Mouse (Mus musculus): ENCODE data around the gene Prkn.
A peak's percentile ranks its signal among the peaks of the same experiment; 100 is the strongest.

Gene Prkn

DNA sequence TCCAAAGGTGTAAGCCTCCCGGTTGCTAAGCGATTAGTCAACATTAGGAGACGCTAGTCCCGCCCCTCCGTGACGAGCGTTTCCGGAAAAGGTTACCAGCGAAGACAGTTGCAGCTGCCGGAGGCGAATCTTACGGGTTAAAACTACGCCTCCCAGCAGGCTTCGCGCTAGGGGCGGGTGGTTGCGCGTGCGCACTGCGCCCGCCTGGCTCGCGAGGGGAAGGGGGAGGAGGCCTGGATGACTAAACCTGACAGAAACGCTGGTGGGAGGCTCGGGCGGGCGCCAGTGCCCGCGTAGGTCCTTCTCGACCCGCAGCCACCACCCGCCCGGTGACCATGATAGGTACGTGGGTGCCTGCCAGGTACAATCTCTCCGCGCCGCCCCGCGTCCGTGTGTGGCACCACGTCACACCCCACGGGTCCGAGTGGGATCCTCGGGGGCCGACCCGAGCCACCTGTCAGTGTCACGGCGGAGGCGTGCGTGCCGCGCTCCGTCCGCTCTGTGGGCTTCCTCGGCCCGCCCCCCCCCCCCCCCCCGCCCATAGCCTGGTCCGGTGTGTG, at the start of gene Prkn, which contains the start of gene Pacrg:
Gene Prkn (plus strand): TSS at position 237 of the 560 bp plus-strand sequence.
Gene Pacrg (minus strand): TSS at position 164 of the 560 bp plus-strand sequence.
- DNase-seq (ENCODE audit: low spot score in 2 of 2): peak; percentile 96

DNA sequence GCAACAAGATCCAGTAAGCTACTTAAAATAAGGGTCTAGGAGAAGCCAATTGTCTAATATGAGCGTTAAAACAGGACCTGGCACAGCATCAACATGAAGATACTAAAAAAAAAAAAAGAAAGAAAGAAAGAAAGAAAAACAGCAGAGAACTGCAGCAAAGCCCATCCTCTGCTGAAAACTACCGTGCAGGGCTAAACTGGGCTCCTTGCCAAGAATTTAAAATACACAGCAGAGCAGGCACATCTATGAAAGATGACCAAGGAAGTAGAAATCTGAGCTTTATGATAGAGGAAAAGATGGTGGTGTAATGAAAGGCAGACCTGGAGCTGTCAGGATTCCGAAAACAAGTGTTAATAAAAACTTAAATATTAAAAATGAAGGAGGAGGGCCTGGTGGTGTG, 48.5 kb upstream of the Prkn start:
- no peak for DNase-seq (ENCODE audit: low spot score in 2 of 2)

DNA sequence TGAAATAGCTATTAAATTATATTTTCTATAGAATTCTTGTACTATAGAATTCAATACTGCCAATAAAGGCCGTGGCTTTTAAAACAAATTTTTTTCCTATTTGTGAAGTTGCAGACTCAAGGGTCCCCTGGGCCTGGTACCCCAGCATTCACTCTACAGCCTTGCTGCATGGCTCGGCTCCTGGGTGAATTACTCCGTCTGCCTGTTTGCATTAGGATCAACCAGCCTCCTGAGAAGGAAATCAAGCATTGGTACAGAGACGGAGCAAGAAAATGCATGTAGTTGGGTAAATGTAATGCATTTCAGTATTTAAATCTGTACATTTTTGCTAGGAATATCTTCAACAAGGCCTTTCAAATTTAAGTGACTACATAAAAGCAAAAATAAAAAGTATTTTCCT, 33.5 kb upstream of the Prkn start:
- no peak for DNase-seq (ENCODE audit: low spot score in 2 of 2)

DNA sequence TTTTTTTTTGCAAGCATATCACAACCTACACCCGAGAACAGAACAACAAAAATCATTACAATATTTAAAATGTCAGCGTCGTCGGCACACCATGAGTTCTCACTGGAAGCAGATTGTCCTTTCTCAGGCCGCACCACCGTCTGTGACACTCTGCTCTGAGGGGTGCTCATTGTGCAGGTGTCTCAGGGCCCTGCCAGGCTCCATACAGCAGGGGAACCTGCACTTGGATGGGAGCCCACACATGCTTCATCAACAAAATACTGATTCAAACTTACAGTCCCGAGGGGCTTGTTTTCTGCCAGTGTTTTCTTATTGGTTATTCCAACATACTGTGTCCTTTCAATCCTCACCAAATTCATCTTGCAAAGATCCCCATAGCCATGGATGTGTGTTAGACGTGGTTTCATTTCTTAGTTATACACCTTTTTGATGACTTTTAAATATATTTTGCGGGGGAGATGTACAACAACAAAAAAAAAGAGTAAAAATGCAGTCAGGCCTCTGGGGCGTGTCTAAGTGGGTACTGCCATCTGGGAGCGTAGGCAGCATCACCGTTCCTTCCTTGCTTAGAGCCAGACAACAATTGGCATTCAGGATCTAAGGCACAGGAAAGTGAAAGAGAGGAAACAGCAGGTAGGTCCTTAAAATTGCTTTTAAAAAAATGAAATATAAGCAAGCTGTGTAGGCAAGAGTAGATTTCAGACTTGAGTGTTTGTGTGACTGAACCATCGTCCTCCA, 32.8 kb upstream of the Prkn start:
- no peak for DNase-seq (ENCODE audit: low spot score in 2 of 2)

- no peak for DNase-seq (ENCODE audit: low spot score in 2 of 2)
Measured at GRCm38 (mm10) chr17:10808571-10808970, 31.6 kb upstream of the Prkn start.

GRCm38 (mm10) chr17:10818971-10819370, 21.2 kb upstream of the Prkn start:
- no peak for DNase-seq (ENCODE audit: low spot score in 2 of 2)

- peak in 1 of 2 experiments; percentile 63 for DNase-seq (ENCODE audit: low spot score in 2 of 2)
Measured at GRCm38 (mm10) chr17:10840731-10841201, 582 bp downstream of the Prkn start.

DNA sequence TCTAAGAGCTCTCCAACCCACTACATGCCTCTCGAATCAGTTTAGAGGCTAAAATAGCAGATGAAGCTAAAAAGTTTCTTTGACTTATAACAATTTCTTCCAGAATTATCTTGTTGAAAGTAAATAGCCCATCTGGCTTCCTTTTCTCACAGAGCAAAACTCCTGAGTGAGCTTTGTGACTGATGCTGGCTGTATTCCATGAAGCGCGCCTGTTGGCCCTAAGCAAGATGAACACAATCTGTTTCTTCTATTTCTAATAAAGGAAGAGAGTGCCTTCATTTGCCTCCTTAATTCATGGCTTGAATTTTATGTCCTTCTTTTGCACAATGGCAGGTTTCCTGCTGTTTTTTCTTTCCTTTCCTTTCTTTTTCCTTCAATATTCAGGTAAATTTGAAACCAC, 14.0 kb downstream of the Prkn start:
- no peak for DNase-seq (ENCODE audit: low spot score in 2 of 2)

- no peak for DNase-seq (ENCODE audit: low spot score in 2 of 2)
Measured at GRCm38 (mm10) chr17:10874208-10875187, 34.3 kb downstream of the Prkn start.

- DNase-seq (ENCODE audit: low spot score in 2 of 2): no peak
Measured at GRCm38 (mm10) chr17:10878986-10879385, 38.8 kb downstream of the Prkn start.

DNA sequence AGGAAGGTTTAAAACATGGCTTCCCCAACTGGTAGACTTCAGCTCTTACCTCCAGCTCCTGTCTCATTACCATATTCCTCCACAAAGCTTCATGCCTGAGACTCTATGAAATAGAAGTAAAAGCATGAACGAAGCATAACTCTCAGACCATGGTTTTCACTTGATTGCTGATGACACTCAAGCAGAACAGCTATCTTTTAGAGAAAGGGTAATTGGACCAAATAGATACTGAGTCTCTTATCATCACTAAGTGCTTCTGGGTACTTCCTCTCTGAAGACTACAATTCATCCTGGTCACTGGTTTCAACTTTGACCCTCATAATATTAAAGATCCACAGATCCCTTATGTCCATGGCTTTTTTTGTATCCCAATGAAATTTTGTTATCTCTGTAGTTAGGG, 42.1 kb downstream of the Prkn start:
- DNase-seq (ENCODE audit: low spot score in 2 of 2): no peak

- DNase-seq (ENCODE audit: low spot score in 2 of 2): no peak
Measured at GRCm38 (mm10) chr17:10887924-10888323, 47.7 kb downstream of the Prkn start.

DNA sequence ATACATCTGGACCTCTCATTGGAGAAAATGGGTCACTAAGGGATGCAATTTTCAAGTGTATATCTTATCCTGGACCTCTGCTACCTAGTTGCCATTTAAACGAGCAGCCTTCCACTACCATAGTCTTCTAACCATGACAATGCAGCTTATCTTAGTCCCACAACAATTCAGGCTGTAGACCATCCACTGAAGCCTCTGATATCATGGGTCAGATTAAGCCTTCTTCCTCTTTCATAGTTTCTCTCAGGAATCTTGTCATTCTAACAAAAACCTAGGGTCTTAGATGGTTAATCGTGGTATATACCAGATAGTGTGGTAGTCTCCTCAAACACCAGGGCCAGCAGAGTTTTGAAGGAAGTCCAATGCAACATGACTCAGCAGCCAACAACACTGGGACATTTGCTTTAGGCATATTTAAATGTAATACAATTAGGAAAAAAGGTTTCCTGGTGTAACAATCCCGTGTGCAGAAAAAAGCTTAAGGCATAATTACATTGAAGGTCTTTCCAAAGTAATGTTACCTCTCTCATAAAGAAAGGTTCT, 61.6 kb downstream of the Prkn start:
- DNase-seq (ENCODE audit: low spot score in 2 of 2): no peak

GRCm38 (mm10) chr17:10936698-10937097, 96.5 kb downstream of the Prkn start:
- no peak for DNase-seq (ENCODE audit: low spot score in 2 of 2)

- no peak for DNase-seq (ENCODE audit: low spot score in 2 of 2)
Measured at GRCm38 (mm10) chr17:10937844-10938243, 97.7 kb downstream of the Prkn start.

GRCm38 (mm10) chr17:10938755-10939154, 98.6 kb downstream of the Prkn start:
- no peak for DNase-seq (ENCODE audit: low spot score in 2 of 2)

DNA sequence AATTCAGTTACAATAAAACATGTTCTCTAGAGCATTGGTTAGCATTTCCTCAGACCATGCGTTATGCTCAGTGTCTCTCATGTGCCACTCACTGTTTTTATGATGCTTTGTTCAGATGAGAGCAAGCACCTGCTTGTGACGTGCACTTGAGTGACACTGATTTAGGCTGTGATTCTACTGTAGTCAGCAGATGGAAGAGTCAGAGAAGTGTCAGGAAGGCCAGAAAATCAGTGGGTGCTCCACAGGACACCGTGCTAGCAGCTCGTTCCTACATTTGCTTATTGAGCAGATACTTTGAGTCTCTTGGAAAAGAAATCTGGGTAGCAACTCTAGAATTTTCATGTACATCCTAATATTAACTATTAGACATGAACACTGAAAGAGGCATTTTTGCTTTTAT, 106.4 kb downstream of the Prkn start:
- no peak for DNase-seq (ENCODE audit: low spot score in 2 of 2)

GRCm38 (mm10) chr17:10947614-10948013, 107.4 kb downstream of the Prkn start:
- DNase-seq (ENCODE audit: low spot score in 2 of 2): no peak

DNA sequence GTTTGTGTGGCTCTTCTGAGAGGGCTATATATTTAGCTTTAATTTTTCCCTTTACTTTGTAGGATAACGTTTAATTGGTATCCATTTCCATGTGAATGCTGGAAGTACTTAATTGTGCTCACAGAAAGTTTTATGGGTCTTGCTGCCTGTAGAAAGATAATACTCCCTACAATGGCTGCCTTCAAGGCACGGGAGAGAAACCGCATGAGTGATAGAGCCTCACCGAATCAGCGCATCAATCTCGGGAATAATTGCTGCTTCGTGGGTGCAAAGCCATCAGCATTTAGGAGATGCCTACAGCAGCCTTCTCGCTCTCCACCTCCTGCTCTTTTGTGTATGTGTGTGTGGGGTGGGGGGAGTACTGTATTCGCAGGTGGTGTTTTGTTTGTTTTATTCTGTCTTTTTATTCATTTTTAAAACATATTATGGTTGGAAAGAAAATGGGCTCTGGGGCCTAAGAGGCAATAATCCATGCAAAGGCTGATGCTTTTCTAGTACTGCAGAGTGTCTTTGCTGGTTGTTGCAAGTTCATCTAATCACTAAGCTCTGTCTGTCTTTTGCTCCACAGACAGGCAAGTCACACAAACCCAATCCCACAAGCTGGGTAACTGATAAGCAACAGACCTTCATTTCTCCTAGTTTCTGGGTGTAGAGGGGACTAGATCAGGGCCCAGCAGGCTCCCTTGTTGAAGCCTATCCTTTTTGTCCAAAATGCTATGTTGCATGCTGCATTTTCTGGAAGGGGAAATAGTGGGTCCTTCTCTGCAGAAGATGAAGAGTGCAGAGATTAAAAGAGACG, 119.1 kb downstream of the Prkn start:
- DNase-seq (ENCODE audit: low spot score in 2 of 2): no peak

DNA sequence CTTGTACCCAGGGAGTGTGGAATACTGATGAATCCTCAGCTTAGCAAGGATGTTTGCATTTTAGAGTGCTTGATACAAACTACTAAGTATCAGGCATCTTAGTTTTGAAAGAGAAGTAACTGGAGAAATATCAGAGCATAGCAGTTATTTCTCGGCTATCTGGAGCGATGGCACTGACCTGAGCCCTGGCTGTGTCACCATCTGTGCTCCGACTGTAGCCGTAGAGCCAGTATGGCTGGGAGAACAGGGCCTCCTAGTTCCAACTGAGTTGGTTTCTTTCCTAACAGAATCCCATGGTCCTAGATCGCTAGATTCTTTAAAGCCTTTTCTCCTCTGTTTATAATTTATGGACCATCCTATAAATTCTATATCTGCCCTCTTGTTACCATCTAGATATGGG, 122.0 kb downstream of the Prkn start:
- DNase-seq (ENCODE audit: low spot score in 2 of 2): no peak

- DNase-seq (ENCODE audit: low spot score in 2 of 2): no peak
Measured at GRCm38 (mm10) chr17:10982136-10982535, 142.0 kb downstream of the Prkn start.

Data from urinary bladder, postnatal 4 days (tissue).